Mouse (Mus musculus): ENCODE data around the gene Txnrd1.

Txnrd1 gene

DNA sequence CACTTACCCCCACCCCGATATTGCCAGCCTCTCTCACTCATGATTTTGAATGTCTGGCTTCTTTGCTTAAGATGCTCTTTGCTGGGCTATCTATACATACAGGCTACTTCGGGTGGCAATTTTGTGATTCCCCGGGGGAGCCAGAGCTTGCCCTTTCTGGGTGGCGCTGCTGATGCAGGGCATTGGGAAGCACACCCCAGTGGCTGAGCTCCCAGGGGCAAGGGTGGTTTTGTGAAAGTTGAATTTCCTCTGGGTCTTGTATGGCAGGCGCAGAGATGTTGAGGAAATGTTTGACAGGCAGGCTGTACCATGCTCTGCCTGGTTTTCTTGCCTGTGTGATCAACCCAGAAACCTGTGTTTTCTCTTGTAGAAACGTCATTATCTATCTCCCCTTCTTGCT lies 15.1 kb upstream of the Txnrd1 start:
- DNase-seq: no peak

DNA sequence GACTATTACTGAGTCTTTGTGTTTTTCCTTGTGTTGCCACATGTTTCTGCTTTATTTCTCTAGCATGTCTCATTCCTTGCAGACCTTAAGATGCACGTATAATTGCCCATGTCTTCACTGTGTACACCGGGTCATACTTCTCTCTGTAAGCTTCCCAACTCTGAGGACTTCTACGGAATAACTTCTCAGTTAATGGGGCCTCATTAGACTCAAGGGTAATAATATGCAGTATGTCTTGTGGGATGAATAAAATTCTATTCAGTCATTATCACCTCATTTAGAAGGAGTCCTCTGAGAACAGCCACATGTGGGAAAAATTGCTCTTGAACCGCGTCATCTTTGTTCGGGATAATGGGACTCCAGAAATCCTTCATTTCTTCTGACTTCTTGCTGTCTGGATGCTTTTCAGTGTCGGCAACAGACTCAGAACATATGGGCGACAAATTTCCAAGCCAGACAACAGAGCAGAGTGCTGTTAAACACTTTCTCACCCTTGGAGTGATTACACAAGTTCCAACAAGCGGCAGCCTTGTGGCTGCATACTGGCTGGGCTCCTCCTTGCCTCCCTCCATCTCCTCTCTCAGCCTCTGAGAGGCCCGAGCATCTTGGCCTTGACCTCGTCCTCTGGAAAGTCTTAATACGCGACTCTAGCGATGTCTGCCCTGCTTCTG lies 10.5 kb upstream of the Txnrd1 start:
- DNase-seq: peak; percentile 22

DNA sequence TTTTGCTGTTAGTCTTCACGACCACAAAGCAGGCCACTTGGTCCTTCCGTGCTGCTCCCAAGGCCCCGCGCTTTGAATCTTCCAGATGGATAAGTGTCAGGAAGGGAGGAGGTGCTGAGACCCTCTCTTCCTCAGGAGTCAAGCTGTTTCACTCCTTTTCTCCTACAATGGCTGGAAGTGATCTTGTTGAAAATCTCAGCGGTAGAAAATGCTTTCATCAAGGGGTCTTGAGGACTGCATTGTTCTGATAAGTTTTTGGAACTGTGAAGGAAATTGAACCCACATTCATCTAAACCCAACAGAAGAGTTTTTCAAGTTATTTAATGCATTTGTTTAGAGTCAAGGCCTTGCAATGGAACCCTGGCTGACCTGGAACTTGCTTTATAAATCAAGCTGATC lies 10.0 kb upstream of the Txnrd1 start:
- no peak for DNase-seq

DNA sequence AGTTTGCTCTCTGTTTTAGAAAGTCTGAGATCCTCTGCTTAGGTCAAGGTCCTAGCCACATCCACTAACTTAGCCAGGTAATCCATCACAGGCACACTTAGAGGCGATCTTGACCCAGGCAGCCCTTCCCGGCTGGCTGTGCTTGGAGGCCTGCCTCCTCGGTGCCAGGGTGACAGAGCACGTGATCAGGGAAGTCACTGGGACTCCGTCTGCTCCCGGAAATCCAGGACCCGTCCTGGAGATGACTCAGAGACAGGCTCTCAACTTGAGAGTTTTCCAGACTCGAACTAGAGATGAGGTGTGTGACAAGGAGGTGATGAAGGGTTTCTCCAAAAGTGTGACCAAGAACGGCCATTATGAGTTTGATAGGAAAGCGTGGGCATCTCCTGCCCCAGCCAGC lies 9.2 kb upstream of the Txnrd1 start:
- DNase-seq: no peak

DNA sequence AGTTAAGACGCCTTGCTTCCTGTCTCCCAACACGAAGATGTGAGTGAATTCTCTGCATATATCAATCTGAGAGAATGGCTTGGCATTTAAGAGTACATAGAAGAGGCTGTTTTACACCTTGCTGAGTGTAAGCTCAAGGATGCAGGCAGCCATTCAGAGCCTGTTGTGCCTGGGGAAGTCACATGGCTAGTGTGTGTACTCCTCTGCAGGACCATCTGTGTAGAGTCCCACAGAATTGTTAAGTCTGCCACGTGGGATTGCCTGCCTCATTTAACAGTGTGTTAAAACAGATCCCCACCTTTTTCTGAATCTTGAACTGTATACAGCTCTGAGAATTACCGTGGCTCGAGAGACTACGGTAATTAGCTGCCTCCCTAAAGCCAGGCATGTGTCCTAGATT lies 7.2 kb upstream of the Txnrd1 start:
- no peak for DNase-seq

DNA sequence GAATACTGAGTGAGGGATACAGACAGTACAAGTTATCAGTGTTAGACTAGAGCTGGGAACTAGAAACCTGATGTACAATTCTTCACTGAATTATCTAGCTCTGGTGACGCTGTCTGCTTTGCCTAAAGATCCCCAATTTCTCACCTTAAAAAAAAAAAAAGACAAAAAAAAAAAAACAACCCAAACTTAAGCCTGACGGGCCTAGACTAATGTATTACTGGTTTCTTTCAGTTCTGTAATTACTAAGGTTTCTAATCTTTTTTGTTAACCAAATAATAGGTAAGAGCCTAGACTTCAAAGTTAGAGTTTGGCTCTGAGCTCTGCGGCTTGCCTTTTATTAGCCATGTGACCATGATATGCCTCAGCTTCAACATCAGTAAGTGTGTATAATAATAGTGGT lies 2.1 kb downstream of the Txnrd1 start:
- no peak for DNase-seq

DNA sequence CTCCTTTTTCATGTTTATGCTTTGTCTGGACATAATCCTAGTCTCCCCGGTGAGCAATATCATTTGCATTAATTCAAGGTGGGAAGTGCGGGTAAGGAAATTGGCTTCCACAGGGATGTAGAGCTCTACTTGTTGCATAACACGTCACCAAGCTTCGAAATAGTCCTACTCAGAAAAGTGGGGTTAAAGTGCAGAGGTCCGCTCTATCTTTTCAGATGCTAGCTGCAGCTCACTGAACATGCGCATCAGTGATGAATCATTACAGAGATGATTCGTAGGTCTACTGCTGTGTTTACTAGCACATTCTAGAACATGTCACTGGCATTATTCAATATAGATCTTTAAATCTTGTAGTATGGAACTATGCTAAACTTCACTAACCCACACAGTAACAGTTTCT lies 4.6 kb downstream of the Txnrd1 start:
- no peak for DNase-seq

DNA sequence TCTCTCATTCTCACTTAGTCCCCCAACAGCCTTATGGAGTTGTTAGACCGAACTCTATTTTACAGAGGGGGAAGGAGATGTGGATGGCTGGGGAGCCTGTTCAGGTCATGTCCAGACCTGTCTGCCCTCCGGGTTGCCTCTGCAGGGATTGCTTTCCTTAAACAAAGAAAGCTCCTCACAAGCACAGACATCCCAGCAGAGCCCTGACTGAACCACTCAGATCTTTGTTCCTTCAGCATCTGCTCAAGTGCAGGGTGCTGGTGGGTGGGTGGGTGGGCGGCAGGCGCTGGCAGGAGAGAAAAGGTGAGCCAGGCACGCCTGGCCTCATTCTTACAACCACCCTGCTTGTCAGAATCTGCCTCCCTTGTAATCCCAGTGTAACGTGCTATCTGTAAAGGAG lies 10.3 kb downstream of the Txnrd1 start:
- no peak for DNase-seq

DNA sequence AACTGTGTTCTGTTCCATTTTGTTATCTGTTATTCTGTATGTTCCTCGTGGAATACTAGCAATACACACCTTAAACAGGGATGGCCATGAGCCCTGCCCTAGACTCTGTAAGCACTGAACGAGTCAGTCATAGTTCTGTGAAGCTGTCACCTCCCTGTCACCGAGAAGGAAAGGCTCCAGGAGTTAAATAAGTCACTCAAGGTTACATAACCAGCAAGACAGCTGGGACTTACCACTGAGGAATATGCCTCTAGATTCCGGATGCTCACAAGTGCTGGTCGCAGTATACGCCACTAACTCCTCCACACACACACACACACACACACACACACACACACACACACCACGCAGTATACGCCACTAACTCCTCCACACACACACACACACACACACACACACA lies 11.0 kb downstream of the Txnrd1 start:
- no peak for DNase-seq

DNA sequence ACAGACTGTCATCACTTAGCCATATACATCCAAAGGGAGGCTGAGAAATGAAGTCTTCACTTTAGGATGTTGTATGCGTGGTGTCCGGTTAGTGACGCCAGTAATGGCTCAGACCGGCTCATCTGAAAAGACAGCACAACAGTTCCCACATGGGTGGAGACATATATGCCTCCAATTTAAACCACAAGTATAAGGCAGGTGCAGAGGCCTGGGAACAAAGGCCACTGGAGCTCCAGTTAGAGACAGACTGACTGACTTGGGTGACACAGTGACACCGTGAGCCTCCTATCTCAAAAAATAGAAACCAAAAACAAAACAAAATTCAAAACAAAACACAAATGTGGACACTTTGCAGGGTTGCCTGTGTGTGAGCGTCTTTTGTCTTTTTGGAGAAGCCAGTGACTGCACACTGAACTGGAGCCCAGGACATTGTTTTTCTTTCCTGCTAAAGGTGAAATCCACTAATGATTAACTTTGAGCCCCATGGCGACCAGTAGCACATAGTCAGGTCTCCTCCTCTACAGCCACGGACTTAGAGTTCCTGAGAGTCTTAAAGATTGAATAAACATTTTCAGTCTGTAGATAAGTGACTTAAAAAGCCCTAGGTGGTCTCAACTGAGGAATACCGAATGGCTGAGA lies 14.2 kb downstream of the Txnrd1 start:
- DNase-seq: no peak

DNA sequence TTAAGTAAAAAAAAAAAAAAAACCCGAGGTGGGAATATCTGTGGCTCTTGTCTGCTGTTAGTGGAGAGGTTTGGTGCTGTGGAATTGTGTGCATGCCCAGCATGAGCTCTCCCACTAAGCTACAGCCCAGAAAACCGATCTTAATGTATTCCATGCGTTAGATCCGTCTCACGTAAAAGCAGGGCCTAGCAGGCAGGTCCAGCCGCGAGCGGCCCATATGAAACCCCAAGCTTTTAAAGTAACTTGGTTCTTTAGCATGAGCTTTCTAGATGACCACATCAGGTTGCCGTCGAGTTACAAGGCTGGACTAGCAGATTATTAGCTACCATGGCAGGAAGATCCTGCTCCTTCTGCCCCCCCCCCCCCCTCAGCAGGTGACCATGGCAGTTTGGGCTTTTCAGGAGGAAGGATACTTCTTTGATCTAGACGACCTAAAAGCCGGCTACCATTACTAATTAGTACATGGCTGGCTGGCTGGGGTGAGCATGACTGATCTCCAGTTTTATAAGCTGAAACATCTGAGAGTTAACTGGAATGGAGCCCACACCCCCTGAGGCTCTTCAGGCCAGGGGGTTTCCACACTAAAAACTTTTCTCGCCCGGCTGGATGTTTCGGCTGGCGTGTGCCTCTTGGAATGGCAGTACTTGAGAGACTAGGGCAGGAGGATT lies 16.1 kb downstream of the Txnrd1 start:
- no peak for DNase-seq

DNA sequence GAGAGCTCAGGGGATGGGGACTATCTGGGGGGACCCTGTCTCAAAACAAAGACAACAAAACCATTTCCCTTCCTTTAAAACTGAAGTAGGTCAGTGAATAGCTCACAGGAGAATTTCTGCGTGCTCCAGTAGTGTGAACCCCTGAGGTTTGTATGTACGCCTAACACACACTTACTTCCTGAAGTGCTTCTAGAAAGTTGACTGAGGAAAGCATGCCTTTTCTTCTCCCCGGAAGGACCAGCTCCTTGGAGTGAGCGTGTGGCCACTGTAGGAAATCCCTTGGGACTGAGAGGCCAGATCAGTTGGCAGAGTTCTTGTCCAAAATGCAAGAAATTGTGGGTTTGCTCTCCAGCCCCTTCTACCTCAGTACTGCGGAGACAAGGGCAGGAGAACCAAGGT lies 16.6 kb downstream of the Txnrd1 start:
- DNase-seq: no peak

DNA sequence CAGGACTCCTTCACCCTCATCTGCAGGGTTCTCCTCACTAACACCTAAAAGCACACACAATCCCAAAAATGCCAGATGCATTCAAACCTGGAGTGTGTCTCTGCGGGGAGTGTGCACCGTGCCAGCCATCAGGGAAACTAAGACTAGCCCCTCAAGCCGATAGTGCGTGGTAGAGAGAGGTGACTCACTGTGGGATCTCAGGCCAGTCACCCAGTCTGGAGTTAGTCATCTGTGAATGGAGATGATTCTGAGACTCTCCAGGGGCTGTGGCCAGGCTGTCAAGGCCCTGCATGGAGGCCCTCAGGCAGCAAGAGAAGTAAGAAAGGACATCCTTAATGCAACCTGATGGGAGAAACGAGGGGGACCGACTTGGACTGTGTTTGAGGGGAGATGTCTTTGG lies 18.0 kb downstream of the Txnrd1 start:
- no peak for DNase-seq

DNA sequence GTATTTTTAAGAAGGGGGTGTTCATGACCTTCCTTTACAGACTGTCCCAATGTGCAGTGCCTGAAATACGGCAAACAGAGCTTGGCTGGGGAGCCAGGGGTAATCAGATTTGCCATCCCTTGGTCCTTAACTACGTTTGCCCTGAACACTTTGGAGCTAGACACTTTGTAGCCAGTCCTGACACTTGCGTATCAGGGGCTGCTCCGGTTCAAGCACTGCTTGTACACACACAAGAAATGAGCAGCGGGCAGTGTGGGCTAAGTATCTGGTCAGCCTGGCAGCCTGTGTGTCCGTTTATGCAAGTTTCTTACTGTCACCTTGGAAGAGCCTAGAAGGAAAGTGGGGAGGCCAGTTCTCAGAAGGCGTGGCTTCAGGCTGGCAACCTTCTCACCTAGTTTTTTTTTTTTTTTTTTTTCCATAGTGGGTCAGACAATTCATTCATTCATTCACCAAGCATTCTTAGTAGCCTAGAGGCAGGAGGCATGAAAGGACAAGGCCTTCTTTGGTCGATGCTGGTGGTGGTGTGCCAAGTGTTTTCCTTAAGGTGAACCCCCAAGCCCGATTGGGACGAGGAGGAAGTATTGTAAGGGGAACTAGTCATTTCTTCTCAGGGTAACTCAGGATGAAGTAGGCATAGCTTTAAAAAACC lies 24.4 kb downstream of the Txnrd1 start:
- peak; percentile 5 for DNase-seq

DNA sequence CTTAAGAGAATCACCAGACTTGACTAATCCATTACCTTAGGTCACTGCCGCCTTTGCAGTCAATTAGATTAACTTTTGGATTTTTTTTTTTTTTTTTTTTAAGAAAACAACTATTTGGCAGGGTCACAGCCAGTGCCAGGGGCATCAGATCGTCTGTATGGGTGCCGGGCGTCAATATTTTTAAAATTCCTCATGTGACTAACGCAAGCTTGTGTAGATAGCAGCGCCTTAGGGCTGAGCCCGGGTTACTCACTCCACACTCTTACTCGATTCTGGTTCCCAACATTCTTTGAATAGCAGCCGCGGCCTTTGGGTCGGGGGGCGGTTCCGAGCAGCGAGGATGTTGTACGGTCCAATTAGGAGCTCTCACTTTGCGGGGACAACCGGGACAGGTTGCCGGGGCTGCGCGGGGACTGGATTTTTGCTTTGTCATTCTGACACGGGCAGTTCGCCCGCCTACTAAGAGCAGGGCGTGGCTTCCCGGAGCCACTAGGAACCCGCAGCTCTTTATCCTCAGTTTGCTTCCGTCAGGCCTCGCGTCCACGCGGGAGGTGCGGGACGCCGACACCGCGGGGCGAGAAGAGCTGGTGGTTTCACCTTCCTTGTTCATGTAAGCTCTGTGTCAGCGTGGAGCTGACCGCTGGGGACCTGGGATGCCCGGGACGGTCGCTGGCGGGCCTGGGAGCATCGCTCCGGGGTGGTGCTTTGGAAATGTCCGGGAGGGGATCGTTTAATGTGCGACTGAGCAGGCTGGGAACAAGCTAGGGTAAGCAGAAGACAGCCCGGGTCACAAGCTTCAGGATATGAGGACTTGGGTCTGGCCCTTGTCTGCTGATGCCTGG lies 25.2 kb downstream of the Txnrd1 start:
- DNase-seq: peak; percentile 93

DNA sequence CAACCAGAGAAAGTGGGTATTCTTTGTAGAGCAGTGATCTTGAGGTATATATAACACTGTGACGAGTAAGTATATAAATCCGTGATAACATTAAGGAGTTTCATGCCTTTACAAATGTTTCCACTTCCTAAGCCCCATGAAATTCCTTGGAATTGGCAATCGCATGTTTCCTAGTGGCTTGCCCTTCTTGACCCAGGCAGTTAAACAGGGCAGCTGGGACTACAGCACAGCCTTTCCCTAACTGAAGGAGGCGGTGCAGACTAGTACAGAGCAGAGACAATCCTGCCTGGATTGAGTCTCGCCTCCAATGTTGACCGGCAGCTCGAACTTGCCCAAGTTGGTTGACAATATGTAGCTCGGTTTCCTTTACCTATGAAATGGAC lies 25.8 kb downstream of the Txnrd1 start:
- peak; percentile 58 for DNase-seq

DNA sequence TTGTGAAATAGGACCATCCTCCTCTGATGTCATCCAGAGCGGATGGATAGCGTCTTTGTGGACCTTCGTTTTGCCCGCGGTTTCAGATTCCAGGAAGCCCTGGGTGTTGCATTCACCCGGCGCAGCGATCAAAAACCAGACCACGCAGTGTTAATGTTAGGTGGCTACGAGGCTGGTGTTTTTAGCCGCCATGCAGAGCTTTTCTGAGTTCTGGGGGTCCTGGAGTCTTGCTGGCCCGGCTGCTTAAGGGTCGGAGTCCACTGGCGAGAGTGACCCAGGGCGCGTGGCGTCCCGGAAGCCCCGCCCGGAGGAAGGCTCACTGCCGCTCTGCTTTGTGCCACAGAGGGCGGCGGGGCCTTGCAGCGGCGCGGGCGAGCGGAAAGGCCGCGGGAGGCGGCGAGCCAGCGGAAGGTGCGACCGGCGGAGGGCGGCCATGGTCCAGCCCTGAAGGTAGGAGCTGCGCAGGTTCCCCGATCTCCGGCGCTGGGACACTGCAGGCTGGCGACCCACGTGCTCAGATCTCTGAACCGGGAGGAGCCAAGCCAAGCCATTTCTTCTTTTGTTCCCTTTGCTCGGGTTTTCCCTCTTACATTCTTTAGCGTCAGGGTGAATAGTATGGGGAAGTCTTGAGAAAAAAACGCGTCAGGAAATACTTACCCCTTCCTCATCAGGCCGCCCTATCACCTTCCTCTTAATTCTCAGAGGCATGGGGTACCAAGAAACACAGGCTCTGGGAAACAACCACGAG lies 26.6 kb downstream of the Txnrd1 start:
- DNase-seq: peak; percentile 77

DNA sequence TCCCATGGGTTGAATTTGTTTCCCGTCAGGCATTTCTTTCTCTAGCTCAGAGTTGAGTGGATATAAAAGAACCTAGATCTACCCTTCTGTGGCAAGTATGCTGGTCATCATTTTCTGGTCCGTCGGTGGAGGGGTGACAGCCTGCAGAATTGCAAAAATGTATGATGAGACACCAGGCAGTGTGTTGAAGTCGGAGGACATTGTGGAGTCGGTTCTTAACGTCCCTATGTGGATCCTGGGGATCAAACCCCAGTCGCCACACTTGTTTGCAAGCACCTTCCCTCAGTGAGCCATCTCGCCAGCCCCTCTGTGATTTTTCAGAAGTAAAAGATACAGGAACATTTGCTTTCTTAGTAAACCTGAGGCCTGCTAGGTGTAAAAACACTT lies 27.2 kb downstream of the Txnrd1 start:
- no peak for DNase-seq

DNA sequence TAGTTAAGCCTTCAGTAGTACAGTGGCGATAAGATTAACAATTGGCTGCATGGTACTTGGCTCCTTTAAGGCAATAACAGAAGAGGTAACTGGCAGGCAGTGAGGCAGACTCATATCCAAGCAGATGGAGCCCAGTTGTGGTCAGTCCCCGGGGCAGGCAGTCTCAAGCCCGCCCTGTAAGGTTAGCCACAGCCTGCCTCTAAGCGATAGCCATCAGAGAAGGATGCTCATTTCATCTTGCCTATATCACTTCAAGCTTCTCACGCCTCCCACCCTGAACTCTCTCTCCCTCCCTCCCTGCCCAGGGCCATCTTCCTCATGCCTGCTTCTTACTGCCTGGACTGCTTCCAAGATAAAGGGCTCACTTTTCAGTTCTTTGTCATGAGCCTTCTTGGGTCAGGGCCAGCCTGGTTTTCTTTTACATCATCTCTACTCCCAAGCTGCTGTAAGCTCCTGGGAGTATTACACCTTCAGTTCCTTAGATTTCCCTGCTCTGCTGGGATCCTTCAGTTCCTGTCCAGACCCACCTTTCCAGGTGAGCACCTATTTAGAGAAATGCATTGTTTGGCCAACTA lies 29.4 kb downstream of the Txnrd1 start:
- no peak for DNase-seq

DNA sequence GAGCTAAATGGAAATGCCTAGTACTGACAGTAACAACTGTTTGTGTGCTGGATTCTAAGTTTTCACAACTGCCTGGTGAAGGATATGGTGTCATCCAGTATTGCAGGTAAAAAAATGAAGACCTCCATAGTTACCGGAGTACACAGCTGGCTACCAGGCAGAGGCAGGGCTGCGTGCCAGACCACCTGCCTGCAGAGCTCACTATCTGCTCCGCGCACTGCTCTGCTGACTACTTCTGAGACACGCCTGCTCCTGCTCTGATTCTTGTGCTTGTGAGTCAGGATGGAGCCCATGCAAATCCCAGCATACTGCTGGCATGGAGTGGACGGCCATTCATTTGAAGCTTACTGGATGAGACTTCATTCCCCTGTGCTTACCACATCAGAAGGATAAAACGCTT lies 30.1 kb downstream of the Txnrd1 start:
- no peak for DNase-seq

DNA sequence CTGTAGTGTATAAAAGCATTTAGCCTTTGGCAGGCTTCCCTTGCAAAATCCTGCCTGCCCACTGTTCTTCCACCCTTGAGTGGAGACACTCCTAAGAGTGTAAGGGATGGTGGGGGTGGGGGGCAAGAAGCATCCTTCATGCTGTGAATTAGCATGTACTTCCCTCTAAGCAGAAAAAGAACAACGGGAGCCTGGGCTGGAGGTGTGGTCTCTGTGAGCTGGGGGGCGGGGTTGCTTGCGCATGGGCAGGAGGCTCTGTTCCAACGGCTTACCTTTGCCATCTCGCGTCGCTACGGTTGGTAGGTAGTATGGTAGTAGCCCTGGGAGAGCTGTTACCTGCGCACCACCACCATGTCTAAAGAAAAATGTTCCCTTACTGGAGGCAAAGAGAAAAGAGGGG lies 32.6 kb downstream of the Txnrd1 start, which contains the start of gene Eid3:
Eid3 (plus strand) TSS at position 271 of the 400 bp plus-strand sequence.
- no peak for DNase-seq

DNA sequence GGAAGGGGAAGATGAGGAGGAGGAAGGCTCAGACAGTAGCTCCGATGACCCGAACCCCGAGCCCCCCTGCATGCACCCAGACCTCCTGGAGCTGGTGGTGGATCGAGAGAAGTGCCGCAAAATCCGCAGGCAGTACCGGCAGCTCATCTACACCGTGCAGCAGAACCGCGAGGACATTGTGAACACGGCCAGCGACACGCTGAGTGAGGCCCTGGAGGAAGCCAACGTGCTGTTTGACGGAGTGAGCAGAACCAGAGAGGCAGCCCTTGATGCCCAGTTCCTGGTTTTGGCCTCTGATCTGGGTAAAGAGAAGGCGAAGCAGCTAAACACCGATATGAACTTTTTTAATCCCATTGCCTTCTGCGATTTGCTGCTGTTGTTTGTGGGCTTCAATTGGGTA lies 33.1 kb downstream of the Txnrd1 start:
- DNase-seq: no peak

All from lung, postnatal 10 days (tissue).